In genomic region chr2:134481759-134482158, GRCm38 (mm10) we compare ENCODE assay signal across 9 mouse cellular contexts.
DNase-seq lines count a peak whose midpoint lies in the region; ATAC-seq and TF ChIP-seq lines count a peak whose summit lies in the region.
"Had no signal": no experiment of that assay in that cellular context is flagged by ENCODE, and none has a peak within 500 bp of the region (broad histone marks: within the 10 kb centered on the region; RNA-seq: fewer than 3 reads in every experiment).

No protein-coding gene starts in this region.

- TF ChIP-seq POLR2A in heart, adult 2 months (IDR thresholded peaks at IDR 0.05; ENCODE audit: insufficient read depth, low read depth, low read length), result no peak

- no peaks in the 10 kb centered on the region for H3K9me3 ChIP-seq in heart, embryonic 10.5 days
- no peaks in the 10 kb centered on the region for H3K9me3 ChIP-seq in embryonic facial prominence, embryonic 13.5 days
- H3K9me3 ChIP-seq: neural tube, embryonic 12.5 days had no signal

- H3K4me1 ChIP-seq in heart, adult 2 months (ENCODE audit: control insufficient read depth, insufficient read depth, low read length), result no peaks in the 10 kb centered on the region
- H3K4me1 ChIP-seq in heart, embryonic 10.5 days, result no peaks in the 10 kb centered on the region
- H3K4me1 ChIP-seq in embryonic facial prominence, embryonic 13.5 days, result peaks cover 6% of the 10 kb centered on the region; the same call in 1 of the 2 replicates
- H3K4me1 ChIP-seq: neural tube, embryonic 12.5 days had no signal

- no peak overlapping the region for H3K27ac ChIP-seq in heart, adult 2 months
- no peak overlapping the region for H3K27ac ChIP-seq in heart, embryonic 10.5 days
- no peak overlapping the region for H3K27ac ChIP-seq in embryonic facial prominence, embryonic 13.5 days
- H3K27ac ChIP-seq: neural tube, embryonic 12.5 days had no signal

- no peak for TF ChIP-seq EP300 in heart, adult 2 months (IDR thresholded peaks at IDR 0.05; ENCODE audit: insufficient read depth, low read depth, low read length)

- TF ChIP-seq CTCF in heart, adult 2 months (IDR thresholded peaks at IDR 0.05), result peak; percentile 88

- DNase-seq in heart, adult 2 months, result peak; percentile 46 to 69
- no peak for DNase-seq in heart, embryonic 10.5 days (ENCODE audit: low spot score)
- DNase-seq in adrenal gland, postnatal 14 days, result peak; percentile 77
- DNase-seq in heart, postnatal 36 days, result peak; percentile 55 to 76
- DNase-seq in layer of hippocampus, postnatal 14 days (ENCODE audit: low spot score in 2 of 2), result peak; percentile 70 to 72
- DNase-seq in splenic B cell, adult 2 months (ENCODE audit: low read depth, low spot score), result peak; percentile 25

- WGBS in heart, adult 2 months, result 6% methylated on average over 8 of the region's 8 CpGs
- 23% methylated on average over 8 of the region's 8 CpGs for WGBS in heart, embryonic 10.5 days
- 9% methylated on average over 8 of the region's 8 CpGs for WGBS in embryonic facial prominence, embryonic 13.5 days

- intact Hi-C loops in heart, adult 2 months (cut with DNase I), result loop anchor here (2.0 to 5.0 kb wide), 4 partner anchors 689 to 1509 kb away; partner anchors contain the start of gene Bmp2
- intact Hi-C loops in heart, postnatal 36 days (cut with DNase I), result loop anchor here (2.0 to 10.0 kb wide), 6 partner anchors 217 to 1514 kb away; partner anchors contain the start of gene Bmp2

- no peak for ATAC-seq in embryonic facial prominence, embryonic 13.5 days (ENCODE audit: insufficient number of reproducible peaks, insufficient read depth, low FRiP score, low TSS enrichment, low read depth)
- ATAC-seq in megakaryocyte, adult 5-6 weeks (ENCODE audit: poor library complexity, severe bottlenecking), result peak; percentile 93

- H3K4me3 ChIP-seq in heart, adult 2 months, result no peak overlapping the region
- H3K4me3 ChIP-seq in heart, embryonic 10.5 days, result no peak overlapping the region
- no peak overlapping the region for H3K4me3 ChIP-seq in embryonic facial prominence, embryonic 13.5 days
- H3K4me3 ChIP-seq: neural tube, embryonic 12.5 days had no signal

- no peaks in the 10 kb centered on the region for H3K36me3 ChIP-seq in heart, adult 2 months (ENCODE audit: control insufficient read depth, insufficient read depth, low read length)
- no peaks in the 10 kb centered on the region for H3K36me3 ChIP-seq in heart, embryonic 10.5 days
- no peaks in the 10 kb centered on the region for H3K36me3 ChIP-seq in embryonic facial prominence, embryonic 13.5 days
- H3K36me3 ChIP-seq in splenic B cell, adult 2 months (ENCODE audit: control insufficient read depth, insufficient read depth, low read length, poor library complexity, severe bottlenecking), result no peaks in the 10 kb centered on the region
- H3K36me3 ChIP-seq: neural tube, embryonic 12.5 days had no signal

- no peaks in the 10 kb centered on the region for H3K27me3 ChIP-seq in heart, adult 2 months (ENCODE audit: control insufficient read depth, insufficient read depth, low read length)
- no peaks in the 10 kb centered on the region for H3K27me3 ChIP-seq in heart, embryonic 10.5 days (ENCODE audit: insufficient read depth, poor library complexity, severe bottlenecking)
- H3K27me3 ChIP-seq in embryonic facial prominence, embryonic 13.5 days, result no peaks in the 10 kb centered on the region
- H3K27me3 ChIP-seq in splenic B cell, adult 2 months (ENCODE audit: control insufficient read depth, insufficient read depth, low read length, poor library complexity, severe bottlenecking), result no peaks in the 10 kb centered on the region
- H3K27me3 ChIP-seq: neural tube, embryonic 12.5 days had no signal

- 0 out of 2 replicates have a peak overlapping the region, but pooled peaks have one; percentile 18 for H3K4me2 ChIP-seq in embryonic facial prominence, embryonic 13.5 days
- H3K4me2 ChIP-seq: neural tube, embryonic 12.5 days had no signal

- H3K79me2 ChIP-seq in heart, adult 2 months (replicated peaks; ENCODE audit: control insufficient read depth, insufficient read depth, low read length), result no peaks in the 10 kb centered on the region

- no peak overlapping the region for H3K9ac ChIP-seq in heart, adult 2 months (ENCODE audit: low read depth, low read length)
- no peak overlapping the region for H3K9ac ChIP-seq in embryonic facial prominence, embryonic 13.5 days
- H3K9ac ChIP-seq: neural tube, embryonic 12.5 days had no signal
